Mouse (Mus musculus) MEL (cell line): Measurements from ENCODE around the gene Slc8a1. TPM values are rescaled to one million over a fixed set of nuclear protein-coding genes. Genes with fewer than 3 reads are reported as not detected.

Experiments
- DNase-seq: peaks from one replicate; pipeline ENCODE4 v3.0.0; 2011; ENCODE audit warnings: low read depth, low spot score
- H3K27ac ChIP-seq: 2 replicates; pipeline ENCODE4 v1.5.1; 2012; ENCODE audit warnings: low read depth, mild to moderate bottlenecking, control low read depth, low read length, moderate library complexity; ENCODE audit not compliant: control insufficient read depth
- H3K27me3 ChIP-seq, 2 experiments: fragments of 150-350 bp in 1 of 2; sonication (generic) in 1 of 2; 2 replicates each; pipeline ENCODE4 v1.6.1; 2012; ENCODE audit warnings: low read length in 2 of 2, mild to moderate bottlenecking in 2 of 2, improper control_type of control experiment in 1 of 2, moderate library complexity in 1 of 2; ENCODE audit not compliant: insufficient read depth in 2 of 2, control insufficient read depth in 1 of 2
- H3K36me3 ChIP-seq, 2 experiments: 2 replicates each; pipeline ENCODE4 v1.6.1; 2012 to 2014; ENCODE audit warnings: low read length in 2 of 2, improper control_type of control experiment in 1 of 2, inconsistent platforms in 1 of 2, mild to moderate bottlenecking in 1 of 2; ENCODE audit not compliant: insufficient read depth in 2 of 2, control insufficient read depth in 1 of 2
- H3K4me1 ChIP-seq, 2 experiments: fragments of 150-350 bp in 1 of 2; sonication (generic) in 1 of 2; 2 replicates each; pipeline ENCODE4 v1.6.1; 2012; ENCODE audit warnings: low read length in 2 of 2, improper control_type of control experiment in 1 of 2, mild to moderate bottlenecking in 1 of 2; ENCODE audit not compliant: insufficient read depth in 2 of 2, control insufficient read depth in 1 of 2
- H3K4me3 ChIP-seq, 2 experiments: fragments of 150-350 bp in 1 of 2; sonication (generic) in 1 of 2; 2 replicates each; pipeline ENCODE4 v1.5.1; 2012; ENCODE audit warnings: low read depth in 2 of 2, low read length in 2 of 2, mild to moderate bottlenecking in 2 of 2, moderate library complexity in 2 of 2, control low read depth in 1 of 2, improper control_type of control experiment in 1 of 2; ENCODE audit not compliant: control insufficient read depth in 1 of 2, insufficient read depth in 1 of 2
- H3K79me2 ChIP-seq: 2 replicates; pipeline ENCODE4 v1.6.1; 2012; ENCODE audit warnings: mild to moderate bottlenecking, low read length, moderate library complexity; ENCODE audit not compliant: control insufficient read depth, poor library complexity, insufficient read depth
- H3K9ac ChIP-seq: 2 replicates; pipeline ENCODE4 v1.6.1; 2012; ENCODE audit warnings: low read depth, mild to moderate bottlenecking, control low read depth, low read length, moderate library complexity; ENCODE audit not compliant: control insufficient read depth, poor library complexity, severe bottlenecking
- H3K9me3 ChIP-seq: fragments of 150-350 bp; sonication (generic); replicated peaks from 2 replicates; pipeline ENCODE4 v1.6.1; 2012; ENCODE audit warnings: mild to moderate bottlenecking, low read length, improper control_type of control experiment, moderate library complexity; ENCODE audit not compliant: insufficient read depth
- BHLHE40 ChIP-seq: IDR thresholded peaks from 2 replicates; pipeline ENCODE4 v1.6.1; 2012; ENCODE audit warnings: low read depth, mild to moderate bottlenecking, inconsistent platforms, low read length, improper control_type of control experiment, borderline replicate concordance
- CHD1 ChIP-seq: IDR thresholded peaks from 2 replicates; pipeline ENCODE4 v1.6.1; 2012; ENCODE audit warnings: low read depth, mild to moderate bottlenecking, inconsistent platforms, low read length, improper control_type of control experiment
- ELF1 ChIP-seq: IDR thresholded peaks from 2 replicates; pipeline ENCODE4 v1.6.1; 2014; ENCODE audit warnings: low read depth, mild to moderate bottlenecking, inconsistent platforms, low read length, improper control_type of control experiment, moderate library complexity
- EP300 ChIP-seq, 2 experiments: IDR thresholded peaks; 2 replicates each; pipeline ENCODE4 v1.6.1; 2011; ENCODE audit warnings: improper control_type of control experiment in 2 of 2, low read length in 2 of 2, low read depth in 1 of 2, mild to moderate bottlenecking in 1 of 2
- ETS1 ChIP-seq: IDR thresholded peaks from 2 replicates; pipeline ENCODE4 v1.6.1; 2012; ENCODE audit warnings: low read depth, mild to moderate bottlenecking, inconsistent platforms, low read length, improper control_type of control experiment, moderate library complexity
- GATA1 ChIP-seq: IDR thresholded peaks from 2 replicates; pipeline ENCODE4 v1.6.1; 2011; ENCODE audit warnings: low read depth, low read length, improper control_type of control experiment
- HCFC1 ChIP-seq: IDR thresholded peaks from 2 replicates; pipeline ENCODE4 v1.6.1; 2012; ENCODE audit warnings: low read depth, mild to moderate bottlenecking, inconsistent platforms, low read length, improper control_type of control experiment, moderate library complexity
- KAT2A ChIP-seq: conservative IDR thresholded peaks from 2 replicates; pipeline ENCODE4 v1.6.1; 2012; ENCODE audit warnings: low read depth, low read length, improper control_type of control experiment, inconsistent platforms
- MAFK ChIP-seq: IDR thresholded peaks from 2 replicates; pipeline ENCODE4 v1.6.1; 2011; ENCODE audit warnings: low read depth, mild to moderate bottlenecking, low read length, improper control_type of control experiment, borderline replicate concordance
- MAX ChIP-seq: IDR thresholded peaks from 2 replicates; pipeline ENCODE4 v1.6.1; 2011; ENCODE audit warnings: low read length, improper control_type of control experiment
- MXI1 ChIP-seq: IDR thresholded peaks from 2 replicates; pipeline ENCODE4 v1.6.1; 2011; ENCODE audit warnings: mild to moderate bottlenecking, low read depth, low read length, improper control_type of control experiment
- MYB ChIP-seq: IDR thresholded peaks from 2 replicates; pipeline ENCODE4 v1.6.1; 2011; ENCODE audit warnings: mild to moderate bottlenecking, low read depth, low read length, improper control_type of control experiment
- MYC ChIP-seq: IDR thresholded peaks from 2 replicates; pipeline ENCODE4 v1.6.1; 2011; ENCODE audit warnings: low read depth, mild to moderate bottlenecking, low read length, improper control_type of control experiment, moderate library complexity
- NELFE ChIP-seq: IDR thresholded peaks from 2 replicates; pipeline ENCODE4 v1.6.1; 2011; ENCODE audit warnings: low read depth, low read length, improper control_type of control experiment
- NRF1 ChIP-seq: IDR thresholded peaks from 2 replicates; pipeline ENCODE4 v1.6.1; 2014; ENCODE audit warnings: low read depth, mild to moderate bottlenecking, inconsistent platforms, low read length, improper control_type of control experiment, moderate library complexity; ENCODE audit not compliant: poor library complexity, insufficient read depth, severe bottlenecking
- POLR2A ChIP-seq, 2 experiments: IDR thresholded peaks; 2 replicates each; pipeline ENCODE4 v1.6.1; 2011 to 2012; ENCODE audit warnings: low read length in 2 of 2, mild to moderate bottlenecking in 2 of 2, control low read depth in 1 of 2, improper control_type of control experiment in 1 of 2, low read depth in 1 of 2, moderate library complexity in 1 of 2; ENCODE audit not compliant: control insufficient read depth in 1 of 2, insufficient read depth in 1 of 2, poor library complexity in 1 of 2
- POLR2AphosphoS2 ChIP-seq: IDR thresholded peaks from 2 replicates; pipeline ENCODE4 v1.6.1; 2011; ENCODE audit warnings: low read length, improper control_type of control experiment
- POLR2AphosphoS5 ChIP-seq: IDR thresholded peaks from 2 replicates; pipeline ENCODE4 v1.6.1; 2012; ENCODE audit warnings: low read depth, borderline replicate concordance, mild to moderate bottlenecking, inconsistent platforms, low read length, moderate library complexity, mixed read lengths
- RCOR1 ChIP-seq: IDR thresholded peaks from 2 replicates; pipeline ENCODE4 v1.6.1; 2012; ENCODE audit warnings: low read depth, mild to moderate bottlenecking, inconsistent platforms, low read length, improper control_type of control experiment
- SIN3A ChIP-seq: IDR thresholded peaks from 2 replicates; pipeline ENCODE4 v1.6.1; 2012; ENCODE audit warnings: low read length, improper control_type of control experiment, inconsistent platforms
- TBP ChIP-seq: IDR thresholded peaks from 2 replicates; pipeline ENCODE4 v1.8.0; 2011; ENCODE audit warnings: low read depth, low read length, improper control_type of control experiment
- TCF12 ChIP-seq: IDR thresholded peaks from 2 replicates; pipeline ENCODE4 v1.6.1; 2014; ENCODE audit warnings: low read depth, mild to moderate bottlenecking, inconsistent platforms, low read length, improper control_type of control experiment, moderate library complexity
- USF1 ChIP-seq: IDR thresholded peaks from 2 replicates; pipeline ENCODE4 v1.6.1; 2014; ENCODE audit warnings: low read depth, mild to moderate bottlenecking, inconsistent platforms, low read length, improper control_type of control experiment, moderate library complexity
- USF2 ChIP-seq, 2 experiments: IDR thresholded peaks; 2 replicates each; pipeline ENCODE4 v1.6.1; 2011 to 2012; ENCODE audit warnings: improper control_type of control experiment in 2 of 2, low read length in 2 of 2, borderline replicate concordance in 1 of 2, inconsistent platforms in 1 of 2, low read depth in 1 of 2, mild to moderate bottlenecking in 1 of 2; ENCODE audit not compliant: insufficient read depth in 1 of 2
- ZC3H11A ChIP-seq: IDR thresholded peaks from 2 replicates; pipeline ENCODE4 v1.6.1; 2012; ENCODE audit warnings: low read depth, mild to moderate bottlenecking, inconsistent platforms, low read length, improper control_type of control experiment
- ZMIZ1 ChIP-seq: IDR thresholded peaks from 2 replicates; pipeline ENCODE4 v1.6.1; 2012; ENCODE audit warnings: low read depth, mild to moderate bottlenecking, inconsistent platforms, low read length, improper control_type of control experiment, moderate library complexity
- ZNF384 ChIP-seq: IDR thresholded peaks from 2 replicates; pipeline ENCODE4 v1.6.1; 2012; ENCODE audit warnings: low read depth, mild to moderate bottlenecking, inconsistent platforms, low read length, improper control_type of control experiment
- polyA plus RNA-seq, 2 experiments: library from polyadenylated mRNA; stranded (reverse) in 1 of 2; unstranded in 1 of 2; fragments of >175 nt in 1 of 2; fragments of >200 nt in 1 of 2; gene quantifications; 2 replicates each; pipeline versions ENCODE4 v1.2.1 to v1.2.4; 2012; ENCODE audit warnings: low replicate concordance in 2 of 2, low read depth in 1 of 2; ENCODE audit not compliant: insufficient read length in 2 of 2, insufficient read depth in 1 of 2, missing spikeins in 1 of 2
- total RNA-seq: library from RNA; depleted of rRNA; stranded (reverse); fragments of 300-350 nt; gene quantifications from 2 replicates; pipeline ENCODE4 v1.2.3, GENCODE M21; 2012

Gene Slc8a1
- total and polyA plus RNA-seq, 3 experiments: 0.86 to 1.0 TPM; not detected in 1

DNA sequence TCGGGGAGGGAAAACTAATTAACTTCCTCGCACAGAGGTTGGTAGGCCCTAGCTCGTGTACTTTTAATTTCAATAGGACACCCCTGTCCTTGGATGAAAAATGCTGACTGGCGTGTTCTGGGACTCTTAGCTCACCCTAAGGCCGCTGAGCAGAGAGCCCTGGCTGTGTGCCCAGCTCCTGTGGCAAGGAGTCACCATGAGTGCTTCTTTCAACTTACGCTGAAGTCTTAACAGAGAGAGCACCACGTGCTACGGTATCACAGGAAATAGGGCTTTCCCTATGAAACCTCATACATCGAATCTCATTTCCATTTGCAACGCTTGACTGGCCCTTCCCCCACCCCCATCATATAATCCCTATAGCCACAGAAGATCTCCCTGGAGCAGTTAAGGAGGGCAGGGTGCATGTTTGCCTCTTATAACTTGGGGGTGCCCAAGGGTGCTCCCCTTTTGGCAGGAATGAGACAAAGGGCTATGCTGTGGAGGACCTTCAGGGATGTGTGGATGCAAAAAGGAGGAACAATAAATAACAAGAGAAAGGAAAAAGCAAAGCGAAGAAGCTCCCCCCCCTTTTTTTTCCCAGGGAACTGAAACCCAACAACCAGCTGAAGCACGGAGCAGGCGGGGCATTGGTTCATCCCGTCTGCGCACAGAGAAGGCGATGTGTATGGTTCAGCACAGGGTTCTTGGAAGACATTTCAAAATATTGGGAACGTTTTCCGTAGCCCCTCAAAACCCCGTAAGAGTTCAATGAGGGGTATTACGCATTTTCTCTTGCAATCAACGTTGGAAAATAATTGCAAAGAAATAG lies 257.6 kb downstream of the Slc8a1 start:
- Histone ChIP-seq H3K36me3 (peaks cover 0 to 9% of the 10 kb centered on the region in 2 experiments; a peak in 2 of 4 replicates), H3K9ac (peak overlapping the region; percentile 38), H3K9me3 (no peaks in the 10 kb centered on the region), H3K79me2 (no peaks in the 10 kb centered on the region), H3K4me3 (peak overlapping the region; percentile 36 to 47), H3K27ac (peak overlapping the region; percentile 52), H3K27me3 (no peaks in the 10 kb centered on the region), H3K4me1 (peaks cover 0 to 5% of the 10 kb centered on the region in 2 experiments; a peak in 1 of 4 replicates)
- 0 out of 2 replicates have a peak, but pooled peaks have one; percentile 23 for TF ChIP-seq ELF1
- TF ChIP-seq MAX: peak; percentile 98
- TF ChIP-seq MXI1: peak; percentile 85
- peak; percentile 33; the same call in 1 of the 2 replicates for TF ChIP-seq TBP
- no peak for TF ChIP-seq POLR2AphosphoS2
- no peak for TF ChIP-seq POLR2AphosphoS5
- TF ChIP-seq USF2 (IDR thresholded peaks at IDR 0.05; ENCODE audit: borderline replicate concordance in 1 of 2, insufficient read depth in 1 of 2, low read depth in 1 of 2, low read length in 2 of 2): 0 out of 4 replicates have a peak, but pooled peaks of 1 of the 2 experiments have one; percentile 18
- TF ChIP-seq BHLHE40: peak; percentile 49; the same call in 1 of the 2 replicates
- TF ChIP-seq ZC3H11A: no peak
- peak; percentile 30; the same call in 1 of the 2 replicates for TF ChIP-seq RCOR1
- TF ChIP-seq MYC: peak; percentile 97
- peak; percentile 81 for TF ChIP-seq USF1
- TF ChIP-seq SIN3A: peak; percentile 46
- peak; percentile 89 for TF ChIP-seq MAFK
- TF ChIP-seq ETS1: peak; percentile 70; the same call in 1 of the 2 replicates
- TF ChIP-seq HCFC1: 0 out of 2 replicates have a peak, but pooled peaks have one; percentile 37
- DNase-seq: peak; percentile 92

DNA sequence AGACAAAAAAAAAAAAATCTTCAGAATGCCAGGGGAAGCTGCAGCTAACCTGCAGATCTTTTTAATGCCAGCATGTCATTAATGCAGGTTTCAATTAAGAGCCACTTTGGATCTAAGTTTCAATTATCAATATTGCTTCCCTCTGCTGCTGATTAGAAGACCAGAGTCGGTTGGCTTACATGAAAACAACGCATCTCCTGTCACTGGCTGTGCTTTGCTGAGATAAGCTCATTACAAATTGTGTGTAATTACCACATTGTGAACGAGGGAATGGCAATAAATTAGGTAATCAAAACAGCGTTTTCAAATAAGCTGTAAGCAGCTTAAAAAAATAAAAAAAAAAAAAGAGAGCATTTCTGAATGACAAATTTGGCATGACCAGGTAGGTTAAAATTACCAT lies 258.4 kb downstream of the Slc8a1 start:
- DNase-seq: no peak
- peaks cover 0 to 5% of the 10 kb centered on the region in 2 experiments; a peak in 1 of 4 replicates for H3K4me1 ChIP-seq
- H3K4me3 ChIP-seq: peak overlapping the region; percentile 36 to 47
- peak overlapping the region; percentile 38 for H3K9ac ChIP-seq
- no peaks in the 10 kb centered on the region for H3K9me3 ChIP-seq
- H3K36me3 ChIP-seq: peaks cover 0 to 9% of the 10 kb centered on the region in 2 experiments; a peak in 2 of 4 replicates
- H3K27me3 ChIP-seq: no peaks in the 10 kb centered on the region
- H3K79me2 ChIP-seq: no peaks in the 10 kb centered on the region
- H3K27ac ChIP-seq: no peak overlapping the region
- TF ChIP-seq EP300 (IDR thresholded peaks at IDR 0.05; ENCODE audit: low read depth in 1 of 2, low read length in 2 of 2) (0 out of 4 replicates have a peak, but pooled peaks of 1 of the 2 experiments have one; percentile 24), POLR2AphosphoS5 (no peak), ELF1 (no peak), ZC3H11A (no peak), POLR2AphosphoS2 (no peak), MYB (no peak), GATA1 (peak; percentile 13; the same call in 1 of the 2 replicates), RCOR1 (no peak; the same call in 1 of the 2 replicates), CHD1 (no peak), MXI1 (no peak), HCFC1 (no peak), POLR2A (IDR thresholded peaks at IDR 0.05; ENCODE audit: control insufficient read depth in 1 of 2, insufficient read depth in 1 of 2, low read depth in 1 of 2, low read length in 2 of 2, poor library complexity in 1 of 2) (no peak), TBP (no peak), KAT2A (no peak), TCF12 (peak; percentile 9; the same call in 1 of the 2 replicates), ETS1 (no peak), NRF1 (no peak), ZMIZ1 (no peak), NELFE (no peak), ZNF384 (peak; percentile 60)
